Mouse (Mus musculus): ENCODE results near the gene Hsdl2. TPM values are rescaled to one million over a fixed set of nuclear protein-coding genes. Genes with fewer than 3 reads are reported as not detected.

The Hsdl2 gene
- total RNA-seq, 2 experiments from 2014 or later, result 47.5 to 65.0 TPM

DNA sequence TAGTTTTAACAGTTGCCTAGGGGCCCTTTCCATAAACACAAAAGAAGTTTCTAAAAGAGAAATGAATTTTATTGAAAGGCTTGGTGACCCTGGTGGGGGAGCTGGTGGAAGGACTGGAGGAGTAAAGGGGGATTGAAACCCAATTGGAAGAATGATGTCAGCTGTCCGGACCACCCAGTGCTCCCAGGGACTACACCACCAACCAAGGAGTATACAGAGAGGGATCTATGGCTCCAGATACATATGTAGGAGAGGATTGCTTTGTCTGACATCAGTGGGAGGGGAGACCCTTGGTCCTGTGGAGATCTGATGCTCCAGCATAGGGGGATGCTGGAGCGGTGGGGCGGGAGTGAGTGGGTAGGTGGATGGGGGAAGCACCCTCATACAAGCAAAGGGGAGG is 24.1 kb downstream of the Hsdl2 start:
- DNase-seq, result no peak
- intact Hi-C loops (cut with DNase I; ENCODE audit: low total_unique reads), result no loop called here

DNA sequence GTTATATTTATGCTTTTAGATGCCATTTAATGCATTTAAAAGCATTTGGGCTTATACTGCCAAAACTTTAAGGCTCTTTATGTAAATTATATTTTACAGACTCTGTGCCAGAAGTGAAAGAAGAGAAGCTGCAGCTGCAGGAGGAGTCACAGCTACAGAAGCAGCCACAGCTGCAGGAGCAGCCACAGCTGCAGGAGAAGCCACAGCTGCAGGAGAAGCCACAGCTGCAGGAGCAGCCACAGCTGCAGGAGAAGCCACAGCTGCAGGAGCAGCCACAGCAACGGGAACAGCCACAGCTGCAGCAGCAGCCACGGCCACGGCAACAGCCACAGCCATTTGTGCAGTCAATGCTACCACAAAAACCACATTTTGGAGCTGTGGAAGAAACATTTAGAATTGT is 29.0 kb downstream of the Hsdl2 start:
- DNase-seq, result no peak
- intact Hi-C loops (cut with DNase I; ENCODE audit: low total_unique reads), result no loop called here

GRCm38 (mm10) chr4:59614986-59615385 is 33.6 kb downstream of the Hsdl2 start:
- intact Hi-C loops (cut with DNase I; ENCODE audit: low total_unique reads), result no loop called here
- DNase-seq, result no peak

DNA sequence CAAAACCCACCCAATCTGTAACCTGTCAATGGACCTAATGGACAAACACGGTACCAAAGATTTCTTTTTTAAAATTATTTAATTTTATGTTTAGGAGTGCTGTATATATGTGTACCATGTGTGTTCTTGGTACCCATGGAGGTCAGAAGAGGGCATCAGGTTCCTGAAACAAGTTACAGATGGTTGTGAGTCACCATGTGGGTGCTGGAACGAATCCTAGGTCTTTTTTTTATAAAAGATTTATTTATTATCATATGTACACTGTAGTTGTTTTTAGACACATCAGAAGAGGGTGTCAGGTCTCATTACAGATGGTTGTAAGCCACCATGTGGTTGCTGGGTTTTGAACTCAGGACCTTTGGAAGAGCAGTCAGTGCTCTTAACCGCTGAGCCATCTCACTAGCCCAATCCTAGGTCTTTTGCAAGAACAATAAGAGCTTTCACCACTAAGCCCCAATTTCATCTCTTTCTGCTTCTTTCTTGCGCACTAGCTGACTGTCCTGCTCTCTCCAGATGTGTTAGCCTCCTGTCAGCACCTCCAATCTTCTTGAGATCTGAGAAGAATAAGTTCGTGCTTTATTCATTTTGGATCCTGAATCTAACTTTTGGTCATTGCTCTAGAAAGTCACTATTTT is 38.4 kb downstream of the Hsdl2 start:
- intact Hi-C loops (cut with DNase I; ENCODE audit: low total_unique reads), result loop anchor here (5.0 kb wide), 1 partner anchor 158 kb away; no protein-coding TSS in a partner anchor
- no peak for DNase-seq

DNA sequence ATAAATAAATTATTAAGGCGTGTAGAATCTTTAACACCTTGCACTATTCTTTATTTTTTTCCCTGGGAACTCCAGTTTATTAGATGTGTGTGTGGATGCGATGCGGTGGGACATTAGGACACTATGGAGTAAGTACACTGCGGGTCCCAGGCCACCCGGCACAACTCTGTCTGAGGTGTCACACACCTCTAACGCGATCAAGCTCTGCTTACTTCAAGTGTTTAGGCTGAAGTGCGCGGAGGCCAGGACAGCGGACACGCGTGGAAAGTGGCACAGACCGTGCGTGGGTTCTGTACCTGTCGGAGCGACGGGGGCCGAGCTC is 44.3 kb downstream of the Hsdl2 start:
- intact Hi-C loops (cut with DNase I; ENCODE audit: low total_unique reads), result no loop called here
- DNase-seq, result no peak

GRCm38 (mm10) chr4:59625998-59626910 is 44.9 kb downstream of the Hsdl2 start, which contains the start of gene E130308A19Rik:
Gene E130308A19Rik, plus strand, starts transcription at chr4:59626211.
- intact Hi-C loops (cut with DNase I; ENCODE audit: low total_unique reads), result no loop called here
- DNase-seq, result peak; percentile 72

DNA sequence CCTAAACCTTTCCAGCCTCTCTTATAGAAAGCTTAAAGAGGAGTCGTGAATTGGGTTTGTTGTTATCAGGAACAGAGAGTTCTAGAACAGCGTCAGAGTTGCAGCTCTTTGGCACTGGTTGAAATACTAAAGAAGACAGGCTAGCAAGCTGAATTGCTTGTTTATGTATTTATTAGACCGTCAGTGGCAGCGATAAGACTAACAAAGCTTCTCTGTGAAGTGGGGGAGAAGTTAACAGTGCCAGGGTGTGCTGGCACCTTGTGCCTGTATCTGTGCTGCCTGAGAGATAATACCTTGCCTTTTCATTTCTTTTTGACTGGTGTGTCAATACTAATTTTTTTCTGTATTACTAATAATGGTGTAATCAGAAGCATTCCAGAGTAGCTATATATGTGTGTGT is 46.9 kb downstream of the Hsdl2 start:
- intact Hi-C loops (cut with DNase I; ENCODE audit: low total_unique reads), result no loop called here
- no peak for DNase-seq

GRCm38 (mm10) chr4:59629076-59629874 is 47.9 kb downstream of the Hsdl2 start:
- intact Hi-C loops (cut with DNase I; ENCODE audit: low total_unique reads), result no loop called here
- no peak for DNase-seq

DNA sequence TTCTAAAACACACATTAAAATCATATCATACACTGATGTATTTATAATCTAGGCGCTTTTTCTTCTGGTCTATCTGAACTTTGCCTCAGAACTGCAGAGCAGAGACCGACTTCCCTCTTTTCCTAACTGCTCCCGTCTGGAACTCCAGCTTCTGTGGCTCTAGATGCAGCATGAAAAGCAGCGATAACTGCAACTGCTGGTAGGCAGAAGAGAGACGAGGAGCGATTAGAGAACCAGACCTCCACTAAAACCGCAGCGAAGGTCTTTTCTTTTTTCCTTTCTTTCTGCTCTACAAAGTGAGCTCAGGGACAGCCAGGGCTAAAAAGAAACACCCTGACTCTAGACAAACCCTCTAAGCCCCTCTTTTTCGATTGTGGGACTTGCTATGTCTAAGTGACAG is 48.8 kb downstream of the Hsdl2 start:
- intact Hi-C loops (cut with DNase I; ENCODE audit: low total_unique reads), result loop anchor here (10.0 kb wide), 1 partner anchor 125 kb away; no protein-coding TSS in a partner anchor
- DNase-seq, result no peak

DNA sequence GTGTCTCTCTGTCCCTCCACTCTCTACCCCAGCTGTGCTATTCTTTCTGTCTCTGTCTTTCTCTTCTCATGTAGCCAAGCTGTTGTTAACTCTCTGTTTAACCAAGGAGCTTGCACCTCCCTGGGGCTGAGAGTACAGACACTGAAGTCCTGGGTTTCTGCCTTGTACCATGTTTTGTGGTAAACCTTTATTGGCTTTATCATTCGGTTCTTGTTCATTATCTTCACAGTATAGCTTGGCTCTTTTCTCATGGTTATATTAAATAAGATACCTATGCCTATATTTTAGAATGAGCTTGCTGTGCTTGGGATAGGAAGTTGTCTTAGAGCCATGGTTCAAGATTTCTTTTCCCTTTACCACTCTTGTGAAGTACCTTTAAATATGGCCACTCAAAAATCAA is 53.2 kb downstream of the Hsdl2 start:
- intact Hi-C loops (cut with DNase I; ENCODE audit: low total_unique reads), result loop anchor here (10.0 kb wide), 1 partner anchor 120 kb away; no protein-coding TSS in a partner anchor
- no peak for DNase-seq

- no peak for DNase-seq
- intact Hi-C loops (cut with DNase I; ENCODE audit: low total_unique reads), result loop anchor here (10.0 kb wide), 1 partner anchor 116 kb away; no protein-coding TSS in a partner anchor
Measured at GRCm38 (mm10) chr4:59639163-59639562, 57.8 kb downstream of the Hsdl2 start.

GRCm38 (mm10) chr4:59640720-59641119 is 59.4 kb downstream of the Hsdl2 start:
- no peak for DNase-seq
- intact Hi-C loops (cut with DNase I; ENCODE audit: low total_unique reads), result no loop called here

DNA sequence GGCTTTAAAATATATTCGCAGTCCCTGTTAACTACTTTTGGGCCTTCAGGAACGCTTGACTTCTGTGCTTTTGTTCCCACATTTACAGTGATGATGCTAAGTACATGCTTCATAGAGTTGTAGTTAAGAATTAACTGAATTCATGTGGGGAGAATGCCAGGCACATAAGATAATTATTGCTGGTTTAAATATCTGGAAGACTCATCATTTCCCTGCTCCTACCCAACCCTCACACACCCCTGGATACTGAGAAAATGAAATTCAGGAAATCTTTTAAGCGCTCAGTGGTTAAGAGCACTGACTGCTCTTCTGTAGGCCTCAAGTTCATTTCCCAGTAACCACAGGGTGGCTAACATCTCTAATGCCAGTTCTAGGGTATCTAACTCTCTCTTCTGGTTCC is 60.7 kb downstream of the Hsdl2 start:
- intact Hi-C loops (cut with DNase I; ENCODE audit: low total_unique reads), result no loop called here

GRCm38 (mm10) chr4:59642657-59643056 is 61.3 kb downstream of the Hsdl2 start:
- intact Hi-C loops (cut with DNase I; ENCODE audit: low total_unique reads), result no loop called here
- DNase-seq, result no peak

More for the DNA sequence above, 60.7 kb downstream of the Hsdl2 start:
- DNase-seq, result no peak

- DNase-seq, result no peak
- intact Hi-C loops (cut with DNase I; ENCODE audit: low total_unique reads), result no loop called here
Measured at GRCm38 (mm10) chr4:59644431-59644830, 63.1 kb downstream of the Hsdl2 start.

DNA sequence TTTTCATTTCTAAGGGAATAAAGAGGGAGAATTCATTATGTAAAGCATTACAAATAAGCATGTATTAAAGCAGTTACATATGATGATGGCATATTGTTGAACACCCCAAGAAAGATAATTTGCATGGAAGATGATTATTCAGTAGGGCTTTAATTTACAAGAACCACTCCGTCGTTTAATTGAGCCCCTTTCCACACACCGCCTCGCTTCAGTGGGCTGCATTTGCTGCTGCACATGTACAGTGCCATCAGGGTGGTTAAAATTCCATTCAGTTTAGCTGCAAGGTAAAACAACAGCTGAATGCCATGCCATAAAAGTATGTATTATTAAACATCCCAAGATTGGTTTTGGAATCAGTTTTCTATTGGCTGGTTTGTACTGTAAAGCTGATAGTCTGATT is 63.6 kb downstream of the Hsdl2 start:
- DNase-seq, result no peak
- intact Hi-C loops (cut with DNase I; ENCODE audit: low total_unique reads), result no loop called here

DNA sequence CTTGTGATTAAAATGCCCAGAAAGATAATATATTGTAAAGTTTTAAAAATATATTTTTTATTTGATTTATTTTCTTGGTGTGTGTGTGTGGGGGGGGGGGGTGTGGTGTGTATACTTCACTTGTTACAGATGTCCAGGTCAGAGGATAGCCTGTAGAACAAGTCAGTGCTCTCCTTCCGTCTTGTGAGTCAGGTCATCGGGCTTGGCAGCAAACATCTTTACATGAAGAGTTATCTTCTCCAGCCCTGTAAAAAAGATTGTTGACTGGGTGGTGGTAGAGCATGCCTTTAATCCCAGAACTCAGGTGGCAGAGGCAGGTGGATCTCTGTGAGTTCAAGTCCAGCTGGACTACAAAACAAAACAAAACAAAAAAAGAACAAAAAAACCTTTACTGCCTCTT is 64.2 kb downstream of the Hsdl2 start:
- intact Hi-C loops (cut with DNase I; ENCODE audit: low total_unique reads), result no loop called here

GRCm38 (mm10) chr4:59646020-59646696 is 64.8 kb downstream of the Hsdl2 start:
- DNase-seq, result no peak
- intact Hi-C loops (cut with DNase I; ENCODE audit: low total_unique reads), result no loop called here

More for the DNA sequence above, 64.2 kb downstream of the Hsdl2 start:
- no peak for DNase-seq

DNA sequence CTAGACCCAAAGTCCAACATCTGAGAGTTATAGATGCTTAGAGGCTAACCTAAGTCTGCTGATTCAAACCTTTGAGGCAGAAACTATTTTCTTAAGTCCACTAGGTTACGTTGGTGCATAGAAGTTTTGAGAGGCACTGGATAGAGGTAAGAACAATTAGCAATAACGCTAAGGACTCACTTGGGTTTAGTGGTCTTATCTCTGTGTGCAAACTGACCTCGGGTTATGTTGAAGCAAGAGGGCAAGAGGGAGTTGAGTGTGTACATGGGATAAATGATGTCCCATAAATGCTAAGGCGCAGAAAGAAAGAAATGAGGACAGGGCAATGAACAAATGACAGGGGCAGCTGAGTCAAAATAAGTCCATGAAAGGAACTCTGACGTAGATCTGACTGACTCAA is 67.8 kb downstream of the Hsdl2 start:
- intact Hi-C loops (cut with DNase I; ENCODE audit: low total_unique reads), result no loop called here
- no peak for DNase-seq
